Mouse (Mus musculus) left cerebral cortex, postnatal 10 days (tissue): Measurements from ENCODE around the gene Mrrf. TPM values are rescaled to one million over a fixed set of nuclear protein-coding genes. Genes with fewer than 3 reads are reported as not detected.
"Not testable (repeated sequence)": the region's sequence is repeated elsewhere in the genome, so short reads cannot be mapped to it uniquely, and the experiment has no call there.

Source experiments
- DNase-seq, 2 experiments: peaks; one replicate each; pipeline ENCODE4 v3.0.0; 2021 to 2022; ENCODE audit warnings: low spot score in 2 of 2, mixed read lengths in 1 of 2; ENCODE audit errors: extremely low spot score in 1 of 2
- intact Hi-C: fragments of 180-260 bp; cut with DNase I; formaldehyde crosslinking; loops from one replicate; pipeline ENCODE4 v1.15.1; 2025
- total RNA-seq, 2 experiments: library from RNA; stranded (reverse); gene quantifications; 2 replicates each; pipeline ENCODE4 v1.2.3; 2021

Mrrf gene
- total RNA-seq, 2 experiments from 2014 or later = 16.1 to 17.3 TPM

- intact Hi-C loops, DNase-seq: not testable (repeated sequence)
These were observed 53.0 kb downstream of the Mrrf start for GRCm38 (mm10) chr2:36189200-36189599.

GRCm38 (mm10) chr2:36191098-36191941, 55.1 kb downstream of the Mrrf start:
- DNase-seq = no peak
- intact Hi-C loops = no loop called here

- no peak for DNase-seq
- intact Hi-C loops = no loop called here
These were observed 60.8 kb downstream of the Mrrf start for GRCm38 (mm10) chr2:36197021-36197420.

- intact Hi-C loops = no loop called here
These were observed 62.0 kb downstream of the Mrrf start for GRCm38 (mm10) chr2:36197919-36198881.

GRCm38 (mm10) chr2:36198882-36199262, 62.7 kb downstream of the Mrrf start:
- intact Hi-C loops = no loop called here

More at GRCm38 (mm10) chr2:36197919-36198881, 62.0 kb downstream of the Mrrf start:
- peak; percentile 51 to 70 for DNase-seq

GRCm38 (mm10) chr2:36200813-36201212, 64.6 kb downstream of the Mrrf start:
- DNase-seq = no peak
- intact Hi-C loops = no loop called here

More at GRCm38 (mm10) chr2:36198882-36199262, 62.7 kb downstream of the Mrrf start:
- no peak for DNase-seq

GRCm38 (mm10) chr2:36201756-36202610, 65.8 kb downstream of the Mrrf start:
- intact Hi-C loops = no loop called here
- DNase-seq = no peak

GRCm38 (mm10) chr2:36202611-36202880, 66.4 kb downstream of the Mrrf start:
- intact Hi-C loops = no loop called here
- no peak for DNase-seq

GRCm38 (mm10) chr2:36203011-36203825, 67.0 kb downstream of the Mrrf start:
- peak; percentile 50 to 64 for DNase-seq
- intact Hi-C loops = no loop called here

- intact Hi-C loops = no loop called here
- DNase-seq = no peak
These were observed 68.4 kb downstream of the Mrrf start for GRCm38 (mm10) chr2:36204595-36204994.

- intact Hi-C loops = no loop called here
- no peak for DNase-seq
These were observed 70.9 kb downstream of the Mrrf start for GRCm38 (mm10) chr2:36207071-36207470.

GRCm38 (mm10) chr2:36210796-36211195, 74.6 kb downstream of the Mrrf start:
- intact Hi-C loops = loop anchor here (5.0 to 10.0 kb wide), 4 partner anchors 73 to 1124 kb away; partner anchors contain the start of genes Mrrf and Rbm18
- peak in 1 of 2 experiments; percentile 71 for DNase-seq

GRCm38 (mm10) chr2:36211785-36212184, 75.6 kb downstream of the Mrrf start:
- DNase-seq = peak in 1 of 2 experiments; percentile 22
- intact Hi-C loops = loop anchor here (5.0 to 10.0 kb wide), 4 partner anchors 74 to 1123 kb away; partner anchors contain the start of genes Mrrf and Rbm18

GRCm38 (mm10) chr2:36213108-36213507, 76.9 kb downstream of the Mrrf start:
- intact Hi-C loops = loop anchor here (5.0 to 10.0 kb wide), 4 partner anchors 76 to 1122 kb away; partner anchors contain the start of genes Mrrf and Rbm18
- DNase-seq = peak in 1 of 2 experiments; percentile 27

GRCm38 (mm10) chr2:36214023-36214422, 77.8 kb downstream of the Mrrf start:
- intact Hi-C loops = loop anchor here (1.0 to 10.0 kb wide), 5 partner anchors 77 to 1121 kb away; partner anchors contain the start of genes Mrrf and Rbm18

GRCm38 (mm10) chr2:36214425-36214824, 78.2 kb downstream of the Mrrf start:
- intact Hi-C loops = loop anchor here (1.0 to 10.0 kb wide), 5 partner anchors 77 to 1120 kb away; partner anchors contain the start of genes Mrrf and Rbm18
- peak in 1 of 2 experiments; percentile 49 for DNase-seq

More at GRCm38 (mm10) chr2:36214023-36214422, 77.8 kb downstream of the Mrrf start:
- DNase-seq = peak; percentile 83 to 88

GRCm38 (mm10) chr2:36215203-36215739, 79.1 kb downstream of the Mrrf start:
- intact Hi-C loops = loop anchor here (10.0 kb wide), 1 partner anchor 1120 kb away; no protein-coding TSS in a partner anchor
- peak in 1 of 2 experiments; percentile 18 for DNase-seq
